Mouse (Mus musculus): ENCODE results near the gene Tead4.

GRCm38 (mm10) chr6:128318317-128318716 is 17.7 kb upstream of the Tead4 start:
- peak; percentile 63 for TF ChIP-seq CTCF (IDR thresholded peaks at IDR 0.05; ENCODE audit: low read depth, low read length)
- no peak for TF ChIP-seq POLR2A (IDR thresholded peaks at IDR 0.05; ENCODE audit: extremely low read depth, insufficient read depth, low read length)
